Mouse (Mus musculus) stomach, postnatal 0 days (tissue): ENCODE data around the gene Trdmt1. TPM values are rescaled to one million over a fixed set of nuclear protein-coding genes. Genes with fewer than 3 reads are reported as not detected.
A peak's percentile ranks its signal among the peaks of the same experiment; 100 is the strongest.
"Not testable (repeated sequence)": the region's sequence is repeated elsewhere in the genome, so short reads cannot be mapped to it uniquely, and the experiment has no call there.

ENCODE experiments used
- ATAC-seq: fragments of 200-750 bp; cut with Nextera tagmentation; 2 replicates; pipeline ENCODE4 v1.8.0; 2017; ENCODE audit not compliant: low FRiP score, low TSS enrichment
- DNase-seq: peaks from one replicate; pipeline ENCODE4 v3.0.0-alpha.2; 2016; ENCODE audit warnings: low spot score
- H3K27ac ChIP-seq: fragments of 300-500 bp; sonication (generic); replicated peaks from 2 replicates; pipeline ENCODE4 v1.5.1; 2014; ENCODE audit warnings: mild to moderate bottlenecking, control low read depth
- H3K27me3 ChIP-seq: fragments of 300-500 bp; sonication (generic); 2 replicates; pipeline ENCODE4 v1.6.1; 2014; ENCODE audit warnings: low read length; ENCODE audit not compliant: control insufficient read depth, insufficient read depth
- H3K36me3 ChIP-seq: fragments of 300-500 bp; sonication (generic); 2 replicates; pipeline ENCODE4 v1.6.1; 2014; ENCODE audit warnings: low read length, mixed read lengths; ENCODE audit not compliant: control insufficient read depth, insufficient read depth
- H3K4me1 ChIP-seq: fragments of 300-500 bp; sonication (generic); replicated peaks from 2 replicates; pipeline ENCODE4 v1.6.1; 2014; ENCODE audit warnings: antibody characterized with exemption; ENCODE audit not compliant: control insufficient read depth, insufficient read depth
- H3K4me2 ChIP-seq: fragments of 300-500 bp; sonication (generic); replicated peaks from 2 replicates; pipeline ENCODE4 v1.6.1; 2014; ENCODE audit warnings: low read depth, mild to moderate bottlenecking, control low read depth, moderate library complexity
- H3K4me3 ChIP-seq: fragments of 300-500 bp; sonication (generic); 2 replicates; pipeline ENCODE4 v1.5.1; 2014; ENCODE audit warnings: low read depth, low read length, control low read depth
- H3K9ac ChIP-seq: fragments of 300-500 bp; sonication (generic); 2 replicates; pipeline ENCODE4 v1.6.1; 2014; ENCODE audit warnings: mild to moderate bottlenecking, low read length, control low read depth, mixed read lengths
- H3K9me3 ChIP-seq: fragments of 300-500 bp; sonication (generic); 2 replicates; pipeline ENCODE4 v1.6.1; 2016; ENCODE audit warnings: low read length; ENCODE audit not compliant: control insufficient read depth
- CTCF ChIP-seq: IDR thresholded peaks from 2 replicates; pipeline ENCODE4 v1.5.1; 2016; ENCODE audit warnings: antibody characterized with exemption, low read depth, mild to moderate bottlenecking, moderate library complexity
- EP300 ChIP-seq: optimal IDR thresholded peaks from 2 replicates; pipeline ENCODE3; 2016; ENCODE audit warnings: antibody characterized with exemption
- WGBS: fragments of 180-500 bp; shearing (Covaris S2); extraction: QIAGEN DNeasy Blood & Tissue Kit; methylation state at CpG from one replicate; pipeline ENCODE4 v1.1.7; 2014; 5-methylcytosine and 5-hydroxymethylcytosine counted together
- polyA plus RNA-seq: library from polyadenylated mRNA; unstranded; fragments of >200 nt; fragmentation: Nextera tagmentation; extraction: Ambion mirVana; gene quantifications from 2 replicates; pipeline ENCODE4 v1.2.1, GENCODE M21; 2015

Gene Trdmt1
- polyA plus RNA-seq, result 6.9 and 7.2 TPM in 2 replicates

GRCm38 (mm10) chr2:13544193-13544824 lies at the start of gene Trdmt1:
Trdmt1 (minus strand) TSS chr2:13544668.
- peak; percentile 88 for DNase-seq
- Histone ChIP-seq H3K27me3 (no peaks in the 10 kb centered on the region), H3K36me3 (no peaks in the 10 kb centered on the region), H3K27ac (peak within 1 kb of the TSS; percentile 94), H3K4me2 (peak within 1 kb of the TSS; percentile 50), H3K4me1 (no peaks in the 10 kb centered on the region), H3K4me3 (peak within 1 kb of the TSS; percentile 61), H3K9ac (peak within 1 kb of the TSS; percentile 78), H3K9me3 (no peaks in the 10 kb centered on the region)
- TF ChIP-seq CTCF (no peak), EP300 (no peak)
- peak; percentile 99 for ATAC-seq
- under 1% methylated on average over 35 of the region's 39 CpGs for WGBS

- Histone ChIP-seq H3K27ac (no peak overlapping the region), H3K9me3 (no peaks in the 10 kb centered on the region), H3K4me3 (no peak overlapping the region), H3K4me1 (no peaks in the 10 kb centered on the region), H3K4me2 (no peak overlapping the region), H3K27me3 (no peaks in the 10 kb centered on the region), H3K9ac (no peak overlapping the region), H3K36me3 (no peaks in the 10 kb centered on the region)
- ATAC-seq (no peak), DNase-seq (no peak)
- TF ChIP-seq EP300, result no peak
- no peak for TF ChIP-seq CTCF
- 66% methylated on average over 4 of the region's 4 CpGs for WGBS
These were observed 48.9 kb upstream of the Trdmt1 start for GRCm38 (mm10) chr2:13593328-13593727.

- not testable (repeated sequence) for H3K4me3 ChIP-seq, DNase-seq, ATAC-seq, H3K9me3 ChIP-seq, H3K4me2 ChIP-seq, H3K4me1 ChIP-seq, H3K9ac ChIP-seq, H3K27me3 ChIP-seq, H3K36me3 ChIP-seq, H3K27ac ChIP-seq
These were observed 39.3 kb upstream of the Trdmt1 start for GRCm38 (mm10) chr2:13583746-13584145.

GRCm38 (mm10) chr2:13582184-13582583 lies 37.7 kb upstream of the Trdmt1 start:
- H3K9ac ChIP-seq, result no peak overlapping the region
- H3K27me3 ChIP-seq, result no peaks in the 10 kb centered on the region
- H3K4me2 ChIP-seq, result no peak overlapping the region
- H3K27ac ChIP-seq, result no peak overlapping the region
- 0 out of 2 replicates have a peak, but pooled peaks cover 2% of the 10 kb centered on the region for H3K36me3 ChIP-seq
- no peaks in the 10 kb centered on the region for H3K9me3 ChIP-seq
- TF ChIP-seq CTCF, result no peak
- ATAC-seq (no peak), DNase-seq (no peak)
- H3K4me3 ChIP-seq, result no peak overlapping the region
- H3K4me1 ChIP-seq, result no peaks in the 10 kb centered on the region
- 81% methylated on average over 3 of the region's 3 CpGs for WGBS

- 0 out of 2 replicates have a peak, but pooled peaks cover 2% of the 10 kb centered on the region for H3K36me3 ChIP-seq
- H3K4me3 ChIP-seq, result no peak overlapping the region
- 65% methylated on average over 11 of the region's 11 CpGs for WGBS
- ATAC-seq (no peak), DNase-seq (no peak)
- H3K4me1 ChIP-seq, result no peaks in the 10 kb centered on the region
- H3K27me3 ChIP-seq, result no peaks in the 10 kb centered on the region
- no peak overlapping the region for H3K9ac ChIP-seq
- no peaks in the 10 kb centered on the region for H3K9me3 ChIP-seq
- H3K4me2 ChIP-seq, result no peak overlapping the region
- TF ChIP-seq CTCF, result peak; percentile 60
- no peak for TF ChIP-seq EP300
- no peak overlapping the region for H3K27ac ChIP-seq
These were observed 35.5 kb upstream of the Trdmt1 start for GRCm38 (mm10) chr2:13579991-13580390.

GRCm38 (mm10) chr2:13579315-13579714 lies 34.8 kb upstream of the Trdmt1 start:
- Histone ChIP-seq H3K4me2 (no peak overlapping the region), H3K9me3 (no peaks in the 10 kb centered on the region), H3K4me1 (no peaks in the 10 kb centered on the region), H3K36me3 (0 out of 2 replicates have a peak, but pooled peaks cover 2% of the 10 kb centered on the region), H3K27ac (no peak overlapping the region), H3K4me3 (no peak overlapping the region), H3K9ac (no peak overlapping the region), H3K27me3 (no peaks in the 10 kb centered on the region)
- DNase-seq (no peak), ATAC-seq (no peak)
- 89% methylated on average over 8 of the region's 8 CpGs for WGBS
- TF ChIP-seq EP300, result no peak
- TF ChIP-seq CTCF, result no peak
